Mouse (Mus musculus) hindbrain, embryonic 14.5 days (tissue): Measurements from ENCODE around the gene Gadd45gip1. TPM values are rescaled to one million over a fixed set of nuclear protein-coding genes. Genes with fewer than 3 reads are reported as not detected.

Experiments used
- ATAC-seq: fragments of 200-750 bp; cut with Nextera tagmentation; 2 replicates; pipeline ENCODE4 v1.8.0; 2017; ENCODE audit warnings: moderate number of reproducible peaks, mild to moderate bottlenecking, moderate TSS enrichment, moderate library complexity; ENCODE audit not compliant: low FRiP score
- DNase-seq: peaks from one replicate; pipeline ENCODE4 v3.0.0-alpha.2; 2015; ENCODE audit warnings: low spot score
- H3K27ac ChIP-seq: fragments of 300-500 bp; sonication (generic); 2 replicates; pipeline ENCODE4 v1.5.1; 2014; ENCODE audit warnings: mild to moderate bottlenecking, moderate library complexity
- H3K27me3 ChIP-seq: fragments of 300-500 bp; sonication (generic); 2 replicates; pipeline ENCODE4 v1.6.1; 2014; ENCODE audit warnings: mild to moderate bottlenecking, low read length, mixed read lengths; ENCODE audit not compliant: control insufficient read depth, insufficient read depth
- H3K36me3 ChIP-seq: fragments of 300-500 bp; sonication (generic); replicated peaks from 2 replicates; pipeline ENCODE4 v1.6.1; 2014; ENCODE audit not compliant: control insufficient read depth, insufficient read depth
- H3K4me1 ChIP-seq: fragments of 300-500 bp; sonication (generic); replicated peaks from 2 replicates; pipeline ENCODE4 v1.6.1; 2014; ENCODE audit warnings: antibody characterized with exemption, low read length, mixed read lengths; ENCODE audit not compliant: control insufficient read depth, insufficient read depth
- H3K4me2 ChIP-seq: fragments of 300-500 bp; sonication (generic); replicated peaks from 2 replicates; pipeline ENCODE4 v1.6.1; 2014; ENCODE audit warnings: mild to moderate bottlenecking, moderate library complexity
- H3K4me3 ChIP-seq: fragments of 300-500 bp; sonication (generic); replicated peaks from 2 replicates; pipeline ENCODE4 v1.5.1; 2014; ENCODE audit warnings: mild to moderate bottlenecking, low read length
- H3K9ac ChIP-seq: fragments of 300-500 bp; sonication (generic); 2 replicates; pipeline ENCODE4 v1.6.1; 2014
- H3K9me3 ChIP-seq: fragments of 300-500 bp; sonication (generic); 2 replicates; pipeline ENCODE4 v1.6.1; 2016; ENCODE audit warnings: low read length; ENCODE audit not compliant: control insufficient read depth
- WGBS: fragments of 180-500 bp; shearing (Covaris S2); extraction: QIAGEN DNeasy Blood & Tissue Kit; methylation state at CpG from one replicate; pipeline ENCODE4 v1.1.7; 2014; 5-methylcytosine and 5-hydroxymethylcytosine counted together
- polyA plus RNA-seq: library from polyadenylated mRNA; unstranded; fragments of >200 nt; fragmentation: Nextera tagmentation; extraction: Ambion mirVana; gene quantifications from 2 replicates; pipeline ENCODE4 v1.2.1, GENCODE M21; 2014

Gadd45gip1 gene
- polyA plus RNA-seq, 1 experiment from 2014 or later = 37.4 TPM

- 0 out of 2 replicates have a peak overlapping the region, but pooled peaks have one; percentile 7 for H3K9ac ChIP-seq
- ATAC-seq (no peak), DNase-seq (no peak)
- no peak overlapping the region for H3K4me3 ChIP-seq
- H3K36me3 ChIP-seq = no peaks in the 10 kb centered on the region
- H3K9me3 ChIP-seq = no peaks in the 10 kb centered on the region
- peaks cover 9% of the 10 kb centered on the region for H3K4me1 ChIP-seq
- no peak overlapping the region for H3K4me2 ChIP-seq
- 41% methylated on average over 12 of the region's 12 CpGs for WGBS
- peak overlapping the region; percentile 61 for H3K27ac ChIP-seq
- H3K27me3 ChIP-seq = peaks cover 30% of the 10 kb centered on the region
Observed at GRCm38 (mm10) chr8:84809109-84809940, 22.0 kb upstream of the Gadd45gip1 start.

GRCm38 (mm10) chr8:84809941-84810280, 21.4 kb upstream of the Gadd45gip1 start:
- H3K27me3 ChIP-seq = peaks cover 24% of the 10 kb centered on the region
- no peak overlapping the region for H3K4me2 ChIP-seq
- H3K4me1 ChIP-seq = peaks cover 13% of the 10 kb centered on the region
- no peak overlapping the region for H3K4me3 ChIP-seq
- no peaks in the 10 kb centered on the region for H3K36me3 ChIP-seq
- ATAC-seq = no peak
- DNase-seq = no peak
- H3K27ac ChIP-seq = 0 out of 2 replicates have a peak overlapping the region, but pooled peaks have one; percentile 61
- H3K9ac ChIP-seq = no peak overlapping the region
- 76% methylated on average over 5 of the region's 5 CpGs for WGBS
- no peaks in the 10 kb centered on the region for H3K9me3 ChIP-seq

DNA sequence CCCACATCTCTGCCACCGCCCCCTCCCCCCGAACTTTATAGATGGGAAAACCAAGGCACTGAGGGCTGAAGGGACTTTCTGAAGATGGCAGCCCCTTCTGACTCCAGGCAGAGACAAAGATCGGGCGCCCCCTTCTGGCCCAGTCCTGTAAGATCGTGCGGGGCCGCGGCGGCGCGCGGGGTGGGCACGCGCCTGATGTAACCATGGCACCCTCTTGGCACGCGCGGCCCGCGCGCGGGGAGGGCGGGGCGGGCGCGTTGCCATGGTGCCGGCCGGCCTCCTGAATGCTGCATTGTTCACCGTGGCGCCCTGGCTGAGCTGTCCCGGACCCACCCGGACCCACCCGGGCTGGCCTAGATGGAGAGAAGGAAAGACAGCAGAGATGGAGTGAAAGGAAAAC, 20.4 kb upstream of the Gadd45gip1 start:
- ATAC-seq (peak; percentile 83), DNase-seq (peak; percentile 91)
- Histone ChIP-seq H3K4me1 (peaks cover 15% of the 10 kb centered on the region), H3K9me3 (no peaks in the 10 kb centered on the region), H3K27me3 (peaks cover 20% of the 10 kb centered on the region), H3K36me3 (no peaks in the 10 kb centered on the region), H3K4me3 (peak overlapping the region; percentile 26), H3K27ac (peak overlapping the region; percentile 71), H3K9ac (peak overlapping the region; percentile 46), H3K4me2 (peak overlapping the region; percentile 54)
- 1% methylated on average over 32 of the region's 32 CpGs for WGBS

DNA sequence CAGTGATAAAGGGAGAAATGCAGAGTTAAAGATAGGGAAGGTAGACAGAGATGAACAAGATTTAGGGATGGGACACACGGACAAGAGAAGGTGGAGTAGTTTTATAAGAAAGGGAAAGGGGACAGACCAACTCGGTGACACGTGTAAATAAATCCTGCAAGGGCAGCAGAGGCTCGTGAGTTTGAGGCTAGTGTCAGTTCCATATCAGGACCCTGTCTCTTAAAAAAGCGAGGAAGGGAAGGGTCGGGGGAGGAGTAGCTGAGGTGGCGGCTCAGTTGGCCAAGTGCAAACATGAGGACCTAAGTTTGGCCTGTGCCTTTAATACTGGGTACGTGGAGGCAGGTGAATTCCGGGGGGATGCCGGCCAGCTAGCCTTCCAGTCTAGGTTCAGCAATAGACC, 20.0 kb upstream of the Gadd45gip1 start:
- Histone ChIP-seq H3K27me3 (peaks cover 20% of the 10 kb centered on the region), H3K9ac (peak overlapping the region; percentile 46)
- DNase-seq = no peak

DNA sequence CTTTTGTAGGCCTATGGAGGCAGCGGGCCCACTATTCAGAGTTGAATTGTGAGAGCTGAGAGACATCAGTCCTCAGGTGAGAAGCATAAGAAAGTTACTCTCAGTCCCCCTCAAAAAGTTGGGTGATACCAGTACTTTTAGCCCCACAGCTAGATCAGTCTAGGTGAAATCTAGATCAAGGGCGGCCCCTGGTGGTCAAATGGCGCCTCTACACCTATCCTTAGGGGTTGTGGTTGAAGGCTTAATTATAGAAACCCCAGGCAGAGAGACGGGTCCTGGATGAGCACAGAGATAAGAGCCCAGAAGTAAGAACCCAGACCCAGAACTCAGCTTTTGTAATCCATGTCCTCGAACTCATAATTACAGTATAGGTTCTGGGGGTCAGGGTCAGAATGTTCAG, 18.3 kb upstream of the Gadd45gip1 start:
- DNase-seq (peak; percentile 89), ATAC-seq (no peak)
- peaks cover 9% of the 10 kb centered on the region for H3K27me3 ChIP-seq
- H3K36me3 ChIP-seq = no peaks in the 10 kb centered on the region
- H3K4me3 ChIP-seq = no peak overlapping the region
- H3K27ac ChIP-seq = peak overlapping the region; percentile 81; the same call in 1 of the 2 replicates
- no peak overlapping the region for H3K4me2 ChIP-seq
- H3K9me3 ChIP-seq = no peaks in the 10 kb centered on the region
- H3K9ac ChIP-seq = no peak overlapping the region
- WGBS = 3% methylated on average over 5 of the region's 5 CpGs
- H3K4me1 ChIP-seq = peaks cover 15% of the 10 kb centered on the region

More for the DNA sequence above, 20.0 kb upstream of the Gadd45gip1 start:
- Histone ChIP-seq H3K4me3 (peak overlapping the region; percentile 26), H3K36me3 (no peaks in the 10 kb centered on the region), H3K9me3 (no peaks in the 10 kb centered on the region), H3K4me1 (peaks cover 15% of the 10 kb centered on the region), H3K4me2 (peak overlapping the region; percentile 54), H3K27ac (peak overlapping the region; percentile 71)
- no peak for ATAC-seq
- 12% methylated on average over 10 of the region's 10 CpGs for WGBS

- no peak overlapping the region for H3K4me3 ChIP-seq
- DNase-seq (no peak), ATAC-seq (no peak)
- H3K9ac ChIP-seq = no peak overlapping the region
- H3K9me3 ChIP-seq = no peaks in the 10 kb centered on the region
- peaks cover 15% of the 10 kb centered on the region for H3K4me1 ChIP-seq
- 82% methylated on average over 3 of the region's 3 CpGs for WGBS
- no peak overlapping the region for H3K4me2 ChIP-seq
- H3K27me3 ChIP-seq = peaks cover 9% of the 10 kb centered on the region
- no peaks in the 10 kb centered on the region for H3K36me3 ChIP-seq
- peak overlapping the region; percentile 81 for H3K27ac ChIP-seq
Observed at GRCm38 (mm10) chr8:84813830-84814229, 17.5 kb upstream of the Gadd45gip1 start.

DNA sequence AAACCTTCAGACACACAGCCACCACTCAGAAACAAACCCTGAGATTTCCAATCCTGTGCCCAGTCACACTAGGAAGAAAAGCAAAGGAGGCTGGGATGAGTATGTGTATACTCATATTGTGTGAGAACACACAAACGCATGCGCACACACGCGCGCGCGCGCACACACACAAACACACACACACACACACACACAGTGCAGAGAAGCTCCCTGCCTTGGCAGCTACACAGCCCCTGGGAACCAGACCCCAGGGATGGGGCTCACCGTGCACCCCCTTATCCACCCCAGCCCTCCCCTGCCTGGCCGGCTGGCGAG, 17.1 kb upstream of the Gadd45gip1 start:
- peaks cover 9% of the 10 kb centered on the region for H3K27me3 ChIP-seq
- 74% methylated on average over 11 of the region's 11 CpGs for WGBS
- H3K36me3 ChIP-seq = no peaks in the 10 kb centered on the region
- H3K9ac ChIP-seq = no peak overlapping the region
- H3K4me3 ChIP-seq = no peak overlapping the region
- peak; percentile 24 for ATAC-seq
- no peak for DNase-seq
- H3K27ac ChIP-seq = peak overlapping the region; percentile 81
- no peaks in the 10 kb centered on the region for H3K9me3 ChIP-seq
- no peak overlapping the region for H3K4me2 ChIP-seq
- H3K4me1 ChIP-seq = peaks cover 15% of the 10 kb centered on the region

GRCm38 (mm10) chr8:84814555-84815441, 16.5 kb upstream of the Gadd45gip1 start:
- 0 out of 2 replicates have a peak overlapping the region, but pooled peaks have one; percentile 4 for H3K9ac ChIP-seq
- ATAC-seq = peak; percentile 47
- WGBS = 22% methylated on average over 19 of the region's 19 CpGs
- no peaks in the 10 kb centered on the region for H3K36me3 ChIP-seq
- peak; percentile 53 for DNase-seq
- peaks cover 15% of the 10 kb centered on the region for H3K4me1 ChIP-seq
- H3K4me3 ChIP-seq = no peak overlapping the region
- H3K9me3 ChIP-seq = no peaks in the 10 kb centered on the region
- H3K27me3 ChIP-seq = peaks cover 9% of the 10 kb centered on the region
- 0 out of 2 replicates have a peak overlapping the region, but pooled peaks have one; percentile 5 for H3K4me2 ChIP-seq
- peak overlapping the region; percentile 81 for H3K27ac ChIP-seq

- ATAC-seq = peak; percentile 51
- H3K4me2 ChIP-seq = no peak overlapping the region
- H3K4me1 ChIP-seq = peaks cover 14% of the 10 kb centered on the region
- no peaks in the 10 kb centered on the region for H3K36me3 ChIP-seq
- peak; percentile 89 for DNase-seq
- H3K27me3 ChIP-seq = peaks cover 9% of the 10 kb centered on the region
- no peak overlapping the region for H3K4me3 ChIP-seq
- 13% methylated on average over 9 of the region's 9 CpGs for WGBS
- H3K27ac ChIP-seq = peak overlapping the region; percentile 81; the same call in 1 of the 2 replicates
- H3K9ac ChIP-seq = no peak overlapping the region
- H3K9me3 ChIP-seq = no peaks in the 10 kb centered on the region
Observed at GRCm38 (mm10) chr8:84815547-84815946, 15.8 kb upstream of the Gadd45gip1 start.
